Mouse (Mus musculus) heart, adult 2 months (tissue): ENCODE data around the gene Smok3b.

Experiments
- CTCF ChIP-seq: fragments of 200-600 bp; IDR thresholded peaks from 2 replicates; pipeline ENCODE4 v1.8.1; 2022; ENCODE audit warnings: antibody characterized with exemption, mild to moderate bottlenecking, moderate library complexity
- POLR2A ChIP-seq: fragments of 200-500 bp; IDR thresholded peaks from 2 replicates; pipeline ENCODE4 v1.6.1; 2011; ENCODE audit warnings: mild to moderate bottlenecking, low read depth, low read length, control low read depth; ENCODE audit not compliant: insufficient read depth

DNA sequence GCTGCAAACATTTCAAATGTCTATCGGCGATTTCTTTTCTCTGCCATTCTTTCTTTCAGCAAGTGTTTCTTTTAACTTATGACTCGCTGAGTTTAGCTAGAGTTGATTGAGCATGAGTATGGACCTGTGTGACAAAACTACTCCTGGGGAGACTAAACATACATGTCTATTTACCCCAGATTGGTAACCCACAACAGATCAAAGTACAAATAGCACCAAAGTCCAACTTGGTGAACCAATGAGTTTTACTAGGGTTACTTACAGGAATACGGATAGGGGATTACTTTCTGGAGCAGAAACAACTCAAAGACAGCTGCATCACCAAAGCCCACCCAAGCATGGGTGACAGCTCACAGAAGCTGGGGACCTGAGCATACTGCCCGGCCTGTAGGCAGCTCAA is 11.8 kb upstream of the Smok3b start:
- TF ChIP-seq CTCF (no peak), POLR2A (no peak)
